Mouse (Mus musculus) cerebellum, postnatal 10 days (tissue): ENCODE measurements around the gene Cdkn2c.

Source experiments
- DNase-seq, 2 experiments: peaks; one replicate each; pipeline ENCODE4 v3.0.0; 2021; ENCODE audit warnings: mixed read lengths in 2 of 2

Cdkn2c gene

GRCm38 (mm10) chr4:109657021-109657850 is 9.8 kb downstream of the Cdkn2c start:
- DNase-seq: peak; percentile 64 to 75

- DNase-seq: no peak
Observed at GRCm38 (mm10) chr4:109656301-109656700, 10.7 kb downstream of the Cdkn2c start.

- no peak for DNase-seq
Observed at GRCm38 (mm10) chr4:109655738-109656137, 11.3 kb downstream of the Cdkn2c start.

- DNase-seq: no peak
Observed at GRCm38 (mm10) chr4:109654701-109655100, 12.3 kb downstream of the Cdkn2c start.

GRCm38 (mm10) chr4:109653251-109653650 is 13.7 kb downstream of the Cdkn2c start:
- no peak for DNase-seq

- no peak for DNase-seq
Observed at GRCm38 (mm10) chr4:109649331-109649730, 17.7 kb downstream of the Cdkn2c start.

- no peak for DNase-seq
Observed at GRCm38 (mm10) chr4:109647281-109647680, 19.7 kb downstream of the Cdkn2c start.

GRCm38 (mm10) chr4:109641451-109641850 is 25.5 kb downstream of the Cdkn2c start:
- no peak for DNase-seq

GRCm38 (mm10) chr4:109640141-109640540 is 26.8 kb downstream of the Cdkn2c start:
- DNase-seq: no peak

GRCm38 (mm10) chr4:109639356-109639755 is 27.6 kb downstream of the Cdkn2c start:
- DNase-seq: no peak

GRCm38 (mm10) chr4:109634971-109635370 is 32.0 kb downstream of the Cdkn2c start:
- DNase-seq: peak in 1 of 2 experiments; percentile 7

GRCm38 (mm10) chr4:109631029-109631428 is 36.0 kb downstream of the Cdkn2c start:
- DNase-seq: no peak

- no peak for DNase-seq
Observed at GRCm38 (mm10) chr4:109630215-109630614, 36.8 kb downstream of the Cdkn2c start.

GRCm38 (mm10) chr4:109612596-109612995 is 54.4 kb downstream of the Cdkn2c start:
- DNase-seq: peak; percentile 3 to 5
